Mouse (Mus musculus) hindbrain, embryonic 12.5 days (tissue): ENCODE measurements around the gene Ift43. TPM values are rescaled to one million over a fixed set of nuclear protein-coding genes. Genes with fewer than 3 reads are reported as not detected.

Experiments used
- ATAC-seq: fragments of 200-750 bp; cut with Nextera tagmentation; 2 replicates; pipeline ENCODE4 v1.8.0; 2017; ENCODE audit warnings: moderate TSS enrichment; ENCODE audit not compliant: low FRiP score
- H3K27ac ChIP-seq: fragments of 300-500 bp; sonication (generic); 2 replicates; pipeline ENCODE4 v1.5.1; 2016; ENCODE audit warnings: mild to moderate bottlenecking
- H3K27me3 ChIP-seq: fragments of 300-500 bp; sonication (generic); 2 replicates; pipeline ENCODE4 v1.6.1; 2016; ENCODE audit warnings: mild to moderate bottlenecking
- H3K36me3 ChIP-seq: fragments of 300-500 bp; sonication (generic); 2 replicates; pipeline ENCODE4 v1.6.1; 2016; ENCODE audit warnings: mild to moderate bottlenecking
- H3K4me1 ChIP-seq: fragments of 300-500 bp; sonication (generic); 2 replicates; pipeline ENCODE4 v1.6.1; 2016
- H3K4me2 ChIP-seq: fragments of 300-500 bp; sonication (generic); replicated peaks from 2 replicates; pipeline ENCODE4 v1.6.1; 2016; ENCODE audit warnings: mild to moderate bottlenecking
- H3K4me3 ChIP-seq: fragments of 300-500 bp; sonication (generic); 2 replicates; pipeline ENCODE4 v1.5.1; 2016; ENCODE audit warnings: mild to moderate bottlenecking
- H3K9ac ChIP-seq: fragments of 300-500 bp; sonication (generic); 2 replicates; pipeline ENCODE4 v1.6.1; 2016; ENCODE audit warnings: mild to moderate bottlenecking, moderate library complexity
- H3K9me3 ChIP-seq: fragments of 300-500 bp; sonication (generic); replicated peaks from 2 replicates; pipeline ENCODE4 v1.6.1; 2016; ENCODE audit warnings: mild to moderate bottlenecking
- WGBS: fragments of 180-500 bp; shearing (Covaris S2); methylation state at CpG from one replicate; pipeline ENCODE4 v1.1.7; 2016; 5-methylcytosine and 5-hydroxymethylcytosine counted together
- polyA plus RNA-seq: library from polyadenylated mRNA; unstranded; fragments of >200 nt; fragmentation: Nextera tagmentation; extraction: Ambion mirVana; gene quantifications from 2 replicates; pipeline ENCODE4 v1.2.1, GENCODE M21; 2016

The Ift43 gene
- polyA plus RNA-seq, 1 experiment from 2014 or later = 90.1 TPM

DNA sequence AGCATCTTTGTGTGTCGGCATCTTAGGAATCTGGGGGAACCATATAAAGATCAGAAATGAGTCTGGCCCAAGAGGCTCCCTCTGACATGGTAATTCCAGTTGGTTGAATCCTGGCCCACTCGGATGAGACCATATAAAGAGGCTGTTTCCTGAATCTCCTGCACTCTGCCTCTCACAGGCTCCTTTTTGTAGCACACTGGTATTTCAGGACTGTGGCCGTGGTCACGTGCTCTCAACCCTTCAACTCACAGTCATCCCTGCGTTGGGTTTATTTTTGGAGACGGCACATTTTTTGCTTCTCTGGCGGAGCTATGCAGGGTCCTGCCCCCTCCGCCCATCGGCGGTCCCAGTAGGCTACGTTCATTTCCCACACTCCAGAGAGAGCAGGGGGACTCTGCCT lies 22.0 kb downstream of the Ift43 start:
- H3K4me2 ChIP-seq = no peak overlapping the region
- no peak overlapping the region for H3K27ac ChIP-seq
- no peak overlapping the region for H3K9ac ChIP-seq
- H3K4me1 ChIP-seq = peaks cover 22% of the 10 kb centered on the region
- H3K27me3 ChIP-seq = 0 out of 2 replicates have a peak, but pooled peaks cover 2% of the 10 kb centered on the region
- ATAC-seq = no peak
- H3K36me3 ChIP-seq = peaks cover 7% of the 10 kb centered on the region
- no peak overlapping the region for H3K4me3 ChIP-seq
- H3K9me3 ChIP-seq = no peaks in the 10 kb centered on the region
- 80% methylated on average over 11 of the region's 11 CpGs for WGBS

DNA sequence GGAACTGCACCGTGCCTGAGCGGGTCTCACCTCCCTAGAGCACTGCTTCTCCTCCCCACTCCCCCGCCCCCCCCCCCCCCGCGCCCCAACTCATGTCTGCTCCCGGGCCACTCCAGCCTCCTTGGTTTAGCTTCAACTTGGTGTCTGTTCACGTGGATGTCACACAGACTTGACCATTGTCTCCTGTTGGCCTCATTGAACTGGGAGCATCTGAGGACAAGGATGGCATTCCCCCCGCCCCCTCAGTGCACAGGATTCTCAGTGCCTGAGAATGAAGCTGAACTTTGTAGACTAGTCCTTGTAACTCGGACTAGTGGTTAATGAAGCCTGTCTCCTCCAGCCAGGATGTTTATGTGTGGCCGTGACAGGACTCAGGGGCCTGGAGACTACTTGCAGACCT lies 23.2 kb downstream of the Ift43 start:
- H3K27me3 ChIP-seq = 0 out of 2 replicates have a peak, but pooled peaks cover 2% of the 10 kb centered on the region
- H3K9me3 ChIP-seq = no peaks in the 10 kb centered on the region
- H3K9ac ChIP-seq = no peak overlapping the region
- peaks cover 7% of the 10 kb centered on the region; the same call in 1 of the 2 replicates for H3K36me3 ChIP-seq
- H3K27ac ChIP-seq = no peak overlapping the region
- H3K4me1 ChIP-seq = peaks cover 22% of the 10 kb centered on the region
- WGBS = 75% methylated on average over 7 of the region's 10 CpGs
- no peak overlapping the region for H3K4me2 ChIP-seq
- ATAC-seq = no peak
- H3K4me3 ChIP-seq = no peak overlapping the region

DNA sequence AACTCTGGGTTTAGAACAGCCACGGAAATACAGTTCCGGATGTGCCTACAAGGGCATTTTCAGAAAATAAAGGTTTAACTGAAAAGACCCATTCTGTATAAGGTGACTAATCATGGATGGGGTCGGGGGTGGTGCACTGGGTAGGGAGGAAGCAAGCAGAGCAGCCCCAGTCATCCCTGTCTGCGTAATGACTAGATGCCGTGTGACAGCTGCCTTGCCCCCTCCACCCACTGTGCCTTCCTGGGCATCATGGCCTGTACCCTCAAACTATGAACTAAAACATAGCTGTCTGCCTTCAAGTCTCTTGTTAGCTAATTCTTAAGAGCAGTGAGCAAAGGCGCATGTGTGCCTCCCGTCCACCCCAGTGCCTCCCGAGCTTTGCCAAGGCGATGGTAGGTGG lies 23.7 kb downstream of the Ift43 start:
- Histone ChIP-seq H3K27me3 (0 out of 2 replicates have a peak, but pooled peaks cover 2% of the 10 kb centered on the region), H3K4me2 (no peak overlapping the region), H3K9me3 (no peaks in the 10 kb centered on the region), H3K4me3 (no peak overlapping the region), H3K9ac (no peak overlapping the region), H3K36me3 (peaks cover 7% of the 10 kb centered on the region; the same call in 1 of the 2 replicates), H3K27ac (no peak overlapping the region), H3K4me1 (peaks cover 22% of the 10 kb centered on the region)
- ATAC-seq = no peak
- 91% methylated on average over 9 of the region's 9 CpGs for whole genome bisulfite sequencing

DNA sequence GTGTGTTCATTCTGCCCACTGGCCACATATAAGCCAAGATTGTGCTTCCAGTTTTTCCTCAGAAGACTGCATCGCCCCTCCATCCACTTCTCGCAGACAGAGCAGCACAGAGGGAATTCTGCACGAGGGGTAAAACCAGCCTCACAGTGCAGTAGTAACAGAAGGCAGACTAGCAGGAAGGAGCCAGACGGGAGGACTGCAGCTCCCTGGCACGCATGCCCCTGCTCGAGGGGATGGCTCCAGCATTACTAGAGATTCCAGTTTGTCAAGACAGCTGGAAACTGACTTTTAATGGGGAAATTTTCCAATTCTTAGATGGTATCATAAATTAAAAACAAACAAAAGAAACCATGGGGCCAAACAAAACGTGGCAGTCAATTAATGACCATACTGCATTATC lies 25.3 kb downstream of the Ift43 start:
- H3K4me1 ChIP-seq = peaks cover 18% of the 10 kb centered on the region
- H3K27ac ChIP-seq = no peak overlapping the region
- no peak overlapping the region for H3K9ac ChIP-seq
- H3K4me2 ChIP-seq = no peak overlapping the region
- H3K27me3 ChIP-seq = 0 out of 2 replicates have a peak, but pooled peaks cover 2% of the 10 kb centered on the region
- ATAC-seq = no peak
- no peak overlapping the region for H3K4me3 ChIP-seq
- H3K9me3 ChIP-seq = no peaks in the 10 kb centered on the region
- H3K36me3 ChIP-seq = peaks cover 7% of the 10 kb centered on the region; the same call in 1 of the 2 replicates
- WGBS = 80% methylated on average over 7 of the region's 7 CpGs

DNA sequence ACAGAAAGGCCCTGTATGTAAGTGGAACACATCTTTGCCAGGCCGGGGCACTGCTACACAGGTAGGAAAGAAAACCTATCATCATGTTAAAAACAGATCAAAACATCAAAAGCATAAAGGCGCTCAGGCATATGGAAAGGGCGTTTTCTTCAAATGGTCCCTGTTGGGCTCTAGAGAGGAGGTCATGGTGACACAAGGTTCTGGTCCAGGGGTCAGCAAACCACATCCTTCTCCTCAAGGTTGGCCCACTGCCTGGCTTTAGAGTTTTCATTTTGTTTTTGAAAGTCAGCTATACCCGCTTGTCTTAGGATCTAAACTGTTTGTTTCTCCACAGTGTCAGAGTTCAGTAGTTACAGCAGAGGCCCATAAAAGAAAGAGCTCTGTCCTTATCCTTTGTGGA lies 27.2 kb downstream of the Ift43 start:
- H3K9ac ChIP-seq = no peak overlapping the region
- H3K27me3 ChIP-seq = 0 out of 2 replicates have a peak, but pooled peaks cover 1% of the 10 kb centered on the region
- no peak for ATAC-seq
- no peak overlapping the region for H3K4me2 ChIP-seq
- peaks cover 2% of the 10 kb centered on the region; the same call in 1 of the 2 replicates for H3K4me1 ChIP-seq
- no peak overlapping the region for H3K27ac ChIP-seq
- 83% methylated on average over 4 of the region's 4 CpGs for WGBS
- no peak overlapping the region for H3K4me3 ChIP-seq
- peaks cover 10% of the 10 kb centered on the region; the same call in 1 of the 2 replicates for H3K36me3 ChIP-seq
- H3K9me3 ChIP-seq = no peaks in the 10 kb centered on the region

DNA sequence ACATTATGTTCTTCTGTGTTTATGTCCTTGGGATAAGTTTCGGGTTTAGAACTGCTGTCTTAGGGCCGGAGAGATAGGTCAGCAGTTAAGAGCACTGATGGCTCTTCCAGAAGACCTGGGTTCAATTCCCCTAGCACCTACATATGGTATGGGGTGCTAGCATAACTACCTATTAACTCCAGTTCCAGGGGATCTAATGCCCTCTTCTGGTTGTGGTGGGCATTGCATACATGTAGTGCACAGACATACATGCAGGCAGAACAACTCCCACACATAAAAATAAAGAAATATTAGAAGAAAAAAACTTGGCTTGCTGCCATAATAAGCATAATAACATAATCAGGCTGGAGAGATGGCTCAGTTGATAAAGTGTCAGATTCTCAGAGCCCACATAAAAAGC lies 28.3 kb downstream of the Ift43 start:
- no peak for ATAC-seq
- WGBS = 92% methylated on average over 2 of the region's 2 CpGs
- no peaks in the 10 kb centered on the region for H3K9me3 ChIP-seq
- no peak overlapping the region for H3K27ac ChIP-seq
- H3K4me2 ChIP-seq = no peak overlapping the region
- H3K4me3 ChIP-seq = no peak overlapping the region
- no peak overlapping the region for H3K9ac ChIP-seq
- no peaks in the 10 kb centered on the region for H3K27me3 ChIP-seq
- H3K4me1 ChIP-seq = peaks cover 4% of the 10 kb centered on the region; the same call in 1 of the 2 replicates
- peaks cover 7% of the 10 kb centered on the region; the same call in 1 of the 2 replicates for H3K36me3 ChIP-seq

DNA sequence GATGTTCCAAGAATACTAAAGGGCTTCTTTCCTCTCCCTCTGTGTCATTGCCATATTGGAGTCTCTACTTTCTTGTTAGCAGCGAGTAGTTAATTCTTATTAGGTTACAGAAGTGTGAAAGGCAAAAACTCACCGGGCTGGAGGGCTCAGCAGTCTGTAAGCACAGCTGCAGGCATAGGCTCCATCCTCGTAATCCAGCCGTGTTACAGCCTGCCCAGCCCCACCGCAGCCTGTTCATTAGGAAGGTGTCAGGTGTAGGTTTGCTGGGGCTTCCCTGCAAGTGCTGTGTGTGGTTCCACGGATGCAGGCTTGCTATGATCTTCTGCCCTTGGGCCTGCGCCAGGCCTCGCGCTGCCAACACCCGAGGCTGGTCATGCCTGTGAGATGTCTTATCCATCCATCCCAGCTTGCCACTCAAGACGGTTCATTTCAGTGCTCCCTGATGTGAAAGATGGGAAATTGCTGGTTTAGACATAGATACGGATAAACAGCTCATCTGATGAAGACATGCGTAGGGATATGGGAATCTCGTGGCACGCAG lies 34.0 kb downstream of the Ift43 start:
- 90% methylated on average over 15 of the region's 15 CpGs for WGBS
- Histone ChIP-seq H3K9ac (no peak overlapping the region), H3K4me3 (no peak overlapping the region), H3K27ac (no peak overlapping the region; the same call in 1 of the 2 replicates), H3K9me3 (no peaks in the 10 kb centered on the region), H3K27me3 (no peaks in the 10 kb centered on the region), H3K4me1 (peaks cover 7% of the 10 kb centered on the region), H3K4me2 (no peak overlapping the region), H3K36me3 (peaks cover 3% of the 10 kb centered on the region)
- no peak for ATAC-seq

DNA sequence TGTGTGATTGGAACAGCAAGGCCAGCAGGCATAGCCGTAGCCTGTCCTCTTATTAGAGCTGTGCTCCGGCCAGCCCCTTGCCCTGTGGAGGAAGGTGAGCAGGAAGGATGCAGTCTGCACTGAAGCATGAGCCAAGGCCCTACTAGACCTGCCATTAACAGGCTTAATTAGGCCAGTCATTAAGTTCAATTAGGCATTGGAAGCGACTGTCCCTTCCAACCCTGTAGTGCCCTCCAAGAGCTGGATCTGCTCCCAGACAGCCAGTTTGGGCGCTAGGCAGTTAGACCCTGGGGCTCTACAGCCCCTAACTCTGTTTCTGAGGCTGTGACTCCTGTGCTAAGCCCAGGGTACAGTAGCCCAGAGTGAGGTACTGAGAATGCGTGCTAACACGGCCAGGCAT lies 41.7 kb downstream of the Ift43 start:
- Histone ChIP-seq H3K9me3 (no peaks in the 10 kb centered on the region), H3K27me3 (no peaks in the 10 kb centered on the region), H3K4me1 (no peaks in the 10 kb centered on the region), H3K9ac (no peak overlapping the region), H3K4me2 (no peak overlapping the region), H3K27ac (no peak overlapping the region), H3K4me3 (no peak overlapping the region), H3K36me3 (no peaks in the 10 kb centered on the region)
- WGBS = 88% methylated on average over 6 of the region's 6 CpGs
- no peak for ATAC-seq

DNA sequence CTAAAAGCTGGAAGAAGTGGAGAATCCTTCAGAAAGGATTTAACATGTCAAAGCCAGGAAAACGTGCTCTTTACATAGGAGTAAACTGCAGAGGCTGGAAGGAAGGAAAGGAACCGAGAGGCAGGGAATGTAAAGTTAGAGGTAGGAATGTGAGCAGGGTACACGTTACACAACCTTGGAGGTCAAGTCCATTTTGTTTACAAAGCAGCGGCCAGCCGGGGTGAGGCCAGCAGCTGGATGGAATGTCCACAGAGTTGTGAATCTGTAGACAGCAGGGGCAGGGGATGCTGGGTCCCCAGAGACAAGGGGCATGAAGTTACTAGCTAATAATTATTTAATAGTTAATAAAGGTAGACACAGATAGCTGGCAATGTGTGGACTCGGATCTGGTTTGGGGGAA lies 45.8 kb downstream of the Ift43 start:
- Histone ChIP-seq H3K27ac (no peak overlapping the region), H3K36me3 (no peaks in the 10 kb centered on the region), H3K9me3 (no peaks in the 10 kb centered on the region), H3K27me3 (no peaks in the 10 kb centered on the region), H3K4me1 (0 out of 2 replicates have a peak, but pooled peaks cover 4% of the 10 kb centered on the region), H3K4me3 (no peak overlapping the region), H3K4me2 (no peak overlapping the region), H3K9ac (no peak overlapping the region)
- ATAC-seq = no peak
- 76% methylated on average over 6 of the region's 6 CpGs for WGBS

DNA sequence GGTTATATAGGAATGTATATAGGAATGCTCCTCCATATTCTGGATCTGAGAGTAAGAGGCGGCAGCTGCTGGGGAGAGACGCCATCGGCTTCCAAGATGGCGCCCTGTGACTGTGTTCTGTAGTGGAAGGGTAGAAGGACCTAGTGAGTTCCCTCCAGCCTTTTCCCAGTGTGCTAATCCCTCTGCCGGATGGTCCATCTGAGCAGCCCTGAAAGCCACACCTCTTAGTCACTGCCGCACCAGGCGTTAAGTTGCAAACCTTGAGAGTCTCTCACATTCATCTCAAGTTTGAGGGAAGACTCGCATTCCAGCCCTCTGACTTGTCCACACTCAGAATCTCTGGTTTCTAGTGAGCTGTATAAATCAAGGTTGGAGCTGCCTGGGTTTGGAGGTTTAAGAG lies 46.7 kb downstream of the Ift43 start:
- H3K9ac ChIP-seq = no peak overlapping the region
- no peak for ATAC-seq
- WGBS = 93% methylated on average over 8 of the region's 8 CpGs
- H3K4me1 ChIP-seq = 0 out of 2 replicates have a peak, but pooled peaks cover 4% of the 10 kb centered on the region
- H3K4me2 ChIP-seq = no peak overlapping the region
- no peak overlapping the region for H3K27ac ChIP-seq
- no peak overlapping the region for H3K4me3 ChIP-seq
- no peaks in the 10 kb centered on the region for H3K36me3 ChIP-seq
- H3K9me3 ChIP-seq = no peaks in the 10 kb centered on the region
- H3K27me3 ChIP-seq = no peaks in the 10 kb centered on the region

DNA sequence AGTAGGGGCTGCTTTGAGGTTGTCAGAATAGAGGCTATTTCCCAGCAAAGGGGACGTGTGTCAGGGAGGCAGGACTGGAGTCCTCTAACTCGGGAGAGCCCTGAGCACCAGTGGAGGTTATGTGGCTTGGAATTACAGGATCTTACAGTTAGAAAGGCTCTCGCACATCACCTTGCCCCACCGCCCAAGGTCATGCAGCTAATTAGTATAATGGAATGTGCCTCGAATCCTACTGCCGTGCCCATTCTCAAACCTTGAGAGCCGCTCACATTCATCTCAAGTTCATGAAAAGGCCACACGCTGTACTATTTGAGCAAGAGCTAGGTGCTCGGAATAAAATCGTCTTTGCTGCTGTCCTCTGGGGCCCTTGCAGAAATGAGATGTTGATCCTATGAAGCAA lies 47.4 kb downstream of the Ift43 start:
- H3K27ac ChIP-seq = no peak overlapping the region
- no peak for ATAC-seq
- H3K9me3 ChIP-seq = no peaks in the 10 kb centered on the region
- no peak overlapping the region for H3K4me3 ChIP-seq
- no peak overlapping the region for H3K9ac ChIP-seq
- WGBS = 75% methylated on average over 10 of the region's 10 CpGs
- no peak overlapping the region for H3K4me2 ChIP-seq
- H3K4me1 ChIP-seq = 0 out of 2 replicates have a peak, but pooled peaks cover 4% of the 10 kb centered on the region
- H3K36me3 ChIP-seq = no peaks in the 10 kb centered on the region
- H3K27me3 ChIP-seq = no peaks in the 10 kb centered on the region

DNA sequence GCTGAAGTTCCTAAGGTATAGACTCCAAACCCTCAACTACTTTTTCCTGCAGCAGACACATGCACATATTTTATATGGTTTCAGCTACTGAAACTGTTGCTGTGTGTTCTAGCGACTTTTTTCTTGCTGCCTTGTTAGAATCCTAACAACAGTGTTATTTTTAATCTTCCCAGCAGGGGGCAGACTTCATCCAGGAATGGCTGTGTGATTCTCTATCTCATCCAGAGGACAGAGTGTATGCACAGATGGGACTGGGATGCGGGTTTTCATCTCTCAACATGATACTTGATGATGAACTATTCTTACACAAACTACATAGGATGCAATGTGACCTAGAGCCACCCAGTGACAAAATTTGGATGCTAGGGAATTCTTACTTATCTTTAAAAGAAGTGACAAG lies 50.5 kb downstream of the Ift43 start:
- Histone ChIP-seq H3K4me1 (0 out of 2 replicates have a peak, but pooled peaks cover 4% of the 10 kb centered on the region), H3K9me3 (no peaks in the 10 kb centered on the region), H3K27ac (no peak overlapping the region), H3K27me3 (no peaks in the 10 kb centered on the region), H3K9ac (no peak overlapping the region), H3K4me2 (no peak overlapping the region), H3K4me3 (no peak overlapping the region), H3K36me3 (no peaks in the 10 kb centered on the region)
- ATAC-seq = peak; percentile 54; the same call in 1 of the 2 replicates
- WGBS = 31% methylated on average over 2 of the region's 2 CpGs

DNA sequence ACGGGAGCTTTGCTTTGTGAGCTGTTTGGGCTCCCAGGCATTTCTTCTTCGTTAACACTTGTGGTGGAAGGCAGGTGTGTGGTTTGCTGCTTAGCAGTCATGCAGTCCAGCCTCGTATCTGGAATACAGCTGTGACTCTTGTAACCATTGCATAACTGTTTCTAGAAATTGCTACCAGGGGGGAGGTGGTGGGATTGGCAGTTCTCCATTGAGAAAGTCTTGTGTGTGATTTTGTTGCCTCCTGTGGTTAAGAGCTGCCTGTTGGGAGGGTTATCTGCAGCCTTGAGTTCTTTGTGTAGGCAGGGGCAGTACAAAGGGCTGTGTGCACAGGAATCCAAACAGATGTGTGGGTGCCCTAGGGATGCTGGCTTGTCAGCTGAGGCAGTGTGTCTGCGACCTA lies 53.4 kb downstream of the Ift43 start:
- no peak overlapping the region for H3K27ac ChIP-seq
- H3K4me2 ChIP-seq = no peak overlapping the region
- H3K36me3 ChIP-seq = peaks cover 8% of the 10 kb centered on the region; the same call in 1 of the 2 replicates

More for the DNA sequence above, 53.4 kb downstream of the Ift43 start:
- Histone ChIP-seq H3K4me1 (no peaks in the 10 kb centered on the region), H3K4me3 (no peak overlapping the region), H3K9me3 (no peaks in the 10 kb centered on the region), H3K9ac (no peak overlapping the region), H3K27me3 (no peaks in the 10 kb centered on the region)
- no peak for ATAC-seq
- 80% methylated on average over 4 of the region's 4 CpGs for WGBS
